Mouse (Mus musculus) stomach, embryonic 16.5 days (tissue): ENCODE results near the gene Gjd3. TPM values are rescaled to one million over a fixed set of nuclear protein-coding genes. Genes with fewer than 3 reads are reported as not detected.
A peak's percentile ranks its signal among the peaks of the same experiment; 100 is the strongest.

Source experiments
- ATAC-seq: fragments of 200-750 bp; cut with Nextera tagmentation; 2 replicates; pipeline ENCODE4 v1.8.0; 2017; ENCODE audit warnings: moderate number of reproducible peaks, moderate TSS enrichment; ENCODE audit not compliant: insufficient read depth, low FRiP score
- H3K27ac ChIP-seq: fragments of 300-500 bp; sonication (generic); 2 replicates; pipeline ENCODE4 v1.5.1; 2014; ENCODE audit warnings: low read length
- H3K27me3 ChIP-seq: fragments of 300-500 bp; sonication (generic); 2 replicates; pipeline ENCODE4 v1.6.1; 2014; ENCODE audit warnings: low read length, control low read depth, mixed read lengths; ENCODE audit not compliant: control insufficient read depth, insufficient read depth
- H3K36me3 ChIP-seq: fragments of 300-500 bp; sonication (generic); 2 replicates; pipeline ENCODE4 v1.6.1; 2014; ENCODE audit warnings: low read length; ENCODE audit not compliant: control insufficient read depth, insufficient read depth
- H3K4me1 ChIP-seq: fragments of 300-500 bp; sonication (generic); 2 replicates; pipeline ENCODE4 v1.6.1; 2014; ENCODE audit warnings: low read length, control low read depth, mixed read lengths; ENCODE audit not compliant: control insufficient read depth, insufficient read depth
- H3K4me2 ChIP-seq: fragments of 300-500 bp; sonication (generic); 2 replicates; pipeline ENCODE4 v1.6.1; 2014; ENCODE audit warnings: low read depth, low read length, mixed read lengths
- H3K4me3 ChIP-seq: fragments of 300-500 bp; sonication (generic); replicated peaks from 2 replicates; pipeline ENCODE4 v1.5.1; 2014; ENCODE audit warnings: mild to moderate bottlenecking, low read length
- H3K9ac ChIP-seq: fragments of 300-500 bp; sonication (generic); 2 replicates; pipeline ENCODE4 v1.6.1; 2014; ENCODE audit warnings: low read length
- H3K9me3 ChIP-seq: fragments of 300-500 bp; sonication (generic); replicated peaks from 2 replicates; pipeline ENCODE4 v1.6.1; 2016; ENCODE audit warnings: low read length, control low read depth; ENCODE audit not compliant: control insufficient read depth
- WGBS: fragments of 180-500 bp; shearing (Covaris S2); extraction: QIAGEN DNeasy Blood & Tissue Kit; methylation state at CpG from one replicate; pipeline ENCODE4 v1.1.7; 2014; 5-methylcytosine and 5-hydroxymethylcytosine counted together
- polyA plus RNA-seq: library from polyadenylated mRNA; unstranded; fragments of >200 nt; fragmentation: Nextera tagmentation; extraction: Ambion mirVana; gene quantifications from 2 replicates; pipeline ENCODE4 v1.2.1, GENCODE M21; 2015

Gjd3 gene
- polyA plus RNA-seq, 1 experiment from 2014 or later = 0.44 TPM

- Histone ChIP-seq H3K4me3 (peak overlapping the region; percentile 88), H3K9ac (peak overlapping the region; percentile 92), H3K27me3 (no peaks in the 10 kb centered on the region), H3K27ac (peak overlapping the region; percentile 99), H3K4me1 (peaks cover 73% of the 10 kb centered on the region), H3K4me2 (peak overlapping the region; percentile 89), H3K9me3 (no peaks in the 10 kb centered on the region), H3K36me3 (no peaks in the 10 kb centered on the region)
- 30% methylated on average over 15 of the region's 15 CpGs for WGBS
- ATAC-seq = no peak
Observed at GRCm38 (mm10) chr11:98939084-98939952, 43.5 kb downstream of the Gjd3 start.

- Histone ChIP-seq H3K4me3 (peak overlapping the region; percentile 88), H3K36me3 (no peaks in the 10 kb centered on the region), H3K27ac (peak overlapping the region; percentile 97; the same call in 1 of the 2 replicates), H3K27me3 (no peaks in the 10 kb centered on the region), H3K9me3 (no peaks in the 10 kb centered on the region), H3K9ac (peak overlapping the region; percentile 92), H3K4me1 (peaks cover 66% of the 10 kb centered on the region), H3K4me2 (peak overlapping the region; percentile 89)
- WGBS = 27% methylated on average over 7 of the region's 7 CpGs
- ATAC-seq = no peak
Observed at GRCm38 (mm10) chr11:98938701-98939083, 44.1 kb downstream of the Gjd3 start.

- under 1% methylated on average over 39 of the region's 39 CpGs for WGBS
- peak overlapping the region; percentile 88 for H3K4me3 ChIP-seq
- peak overlapping the region; percentile 97 for H3K27ac ChIP-seq
- no peaks in the 10 kb centered on the region for H3K9me3 ChIP-seq
- peak overlapping the region; percentile 92 for H3K9ac ChIP-seq
- H3K4me2 ChIP-seq = peak overlapping the region; percentile 89
- H3K36me3 ChIP-seq = no peaks in the 10 kb centered on the region
- ATAC-seq = no peak
- peaks cover 64% of the 10 kb centered on the region for H3K4me1 ChIP-seq
- H3K27me3 ChIP-seq = no peaks in the 10 kb centered on the region
Observed at GRCm38 (mm10) chr11:98937914-98938694, 44.7 kb downstream of the Gjd3 start.

GRCm38 (mm10) chr11:98937410-98937913 is 45.4 kb downstream of the Gjd3 start:
- under 1% methylated on average over 38 of the region's 38 CpGs for WGBS
- peak; percentile 90 for ATAC-seq
- H3K4me3 ChIP-seq = peak overlapping the region; percentile 88
- H3K9ac ChIP-seq = peak overlapping the region; percentile 92
- no peaks in the 10 kb centered on the region for H3K9me3 ChIP-seq
- no peaks in the 10 kb centered on the region for H3K36me3 ChIP-seq
- H3K4me2 ChIP-seq = peak overlapping the region; percentile 89
- H3K27me3 ChIP-seq = no peaks in the 10 kb centered on the region
- peak overlapping the region; percentile 97 for H3K27ac ChIP-seq
- peaks cover 64% of the 10 kb centered on the region for H3K4me1 ChIP-seq

GRCm38 (mm10) chr11:98936606-98937409 is 46.0 kb downstream of the Gjd3 start:
- no peaks in the 10 kb centered on the region for H3K36me3 ChIP-seq
- H3K9ac ChIP-seq = peak overlapping the region; percentile 76
- 3% methylated on average over 23 of the region's 23 CpGs for WGBS
- peak overlapping the region; percentile 89 for H3K4me2 ChIP-seq
- peaks cover 64% of the 10 kb centered on the region for H3K4me1 ChIP-seq
- H3K9me3 ChIP-seq = no peaks in the 10 kb centered on the region
- H3K4me3 ChIP-seq = peak overlapping the region; percentile 88
- peak overlapping the region; percentile 96 for H3K27ac ChIP-seq
- no peaks in the 10 kb centered on the region for H3K27me3 ChIP-seq
- peak; percentile 9 for ATAC-seq

GRCm38 (mm10) chr11:98936170-98936569 is 46.6 kb downstream of the Gjd3 start:
- WGBS = 1% methylated on average over 29 of the region's 29 CpGs
- peak; percentile 34 for ATAC-seq

GRCm38 (mm10) chr11:98935123-98935522 is 47.7 kb downstream of the Gjd3 start:
- Histone ChIP-seq H3K4me2 (no peak overlapping the region), H3K9me3 (no peaks in the 10 kb centered on the region), H3K27ac (0 out of 2 replicates have a peak overlapping the region, but pooled peaks have one; percentile 19), H3K27me3 (no peaks in the 10 kb centered on the region), H3K4me3 (no peak overlapping the region), H3K9ac (no peak overlapping the region), H3K4me1 (peaks cover 64% of the 10 kb centered on the region), H3K36me3 (no peaks in the 10 kb centered on the region)
- ATAC-seq = no peak
- 82% methylated on average over 3 of the region's 3 CpGs for WGBS

More at GRCm38 (mm10) chr11:98936170-98936569, 46.6 kb downstream of the Gjd3 start:
- H3K27me3 ChIP-seq = no peaks in the 10 kb centered on the region
- no peaks in the 10 kb centered on the region for H3K36me3 ChIP-seq
- H3K4me2 ChIP-seq = peak overlapping the region; percentile 89
- peak overlapping the region; percentile 88 for H3K4me3 ChIP-seq
- no peaks in the 10 kb centered on the region for H3K9me3 ChIP-seq
- peaks cover 64% of the 10 kb centered on the region for H3K4me1 ChIP-seq
- H3K27ac ChIP-seq = peak overlapping the region; percentile 96
- H3K9ac ChIP-seq = peak overlapping the region; percentile 76

GRCm38 (mm10) chr11:98934367-98934766 is 48.4 kb downstream of the Gjd3 start:
- Histone ChIP-seq H3K4me2 (no peak overlapping the region), H3K36me3 (no peaks in the 10 kb centered on the region), H3K4me3 (no peak overlapping the region), H3K4me1 (peaks cover 64% of the 10 kb centered on the region), H3K27me3 (no peaks in the 10 kb centered on the region), H3K9ac (no peak overlapping the region), H3K27ac (no peak overlapping the region), H3K9me3 (no peaks in the 10 kb centered on the region)
- WGBS = 83% methylated on average over 3 of the region's 3 CpGs
- ATAC-seq = no peak
